Mouse (Mus musculus) thymus, adult 2 months (tissue): ENCODE measurements at regions not wholly inside any gene's neighbourhood (a gene's known extent, or its start where the extent isn't known, plus 50 kb on each side); places are given as distances from the start of the nearest gene placed in this dataset.

Experiments used
- CTCF ChIP-seq: fragments of 200-500 bp; IDR thresholded peaks from 2 replicates; pipeline ENCODE4 v1.5.1; 2012; ENCODE audit warnings: mild to moderate bottlenecking, control low read depth, low read length, moderate library complexity, borderline replicate concordance; ENCODE audit not compliant: control insufficient read depth, poor library complexity, insufficient read depth; ENCODE audit errors: extremely low read depth
- POLR2A ChIP-seq: fragments of 200-500 bp; IDR thresholded peaks from 2 replicates; pipeline ENCODE4 v1.6.1; 2012; ENCODE audit warnings: mild to moderate bottlenecking, low read length, control low read depth, moderate library complexity; ENCODE audit not compliant: control insufficient read depth, poor library complexity, insufficient read depth; ENCODE audit errors: extremely low read depth

GRCm38 (mm10) chr12:7662027-7662426 lies 315.4 kb upstream of the Apob start:
- no peak for TF ChIP-seq CTCF
- no peak for TF ChIP-seq POLR2A
